Mouse (Mus musculus) hindbrain, postnatal 0 days (tissue): ENCODE measurements at regions not wholly inside any gene's neighbourhood (a gene's known extent, or its start where the extent isn't known, plus 50 kb on each side); places are given as distances from the start of the nearest gene placed in this dataset.

Experiments used
- ATAC-seq: fragments of 200-750 bp; cut with Nextera tagmentation; 2 replicates; pipeline ENCODE4 v1.8.0; 2017; ENCODE audit warnings: mild to moderate bottlenecking, moderate TSS enrichment, moderate library complexity
- DNase-seq: peaks from one replicate; pipeline ENCODE4 v3.0.0-alpha.2; 2015; ENCODE audit warnings: low spot score
- H3K27ac ChIP-seq: fragments of 300-500 bp; sonication (generic); 2 replicates; pipeline ENCODE4 v1.5.1; 2014; ENCODE audit warnings: mild to moderate bottlenecking
- H3K27me3 ChIP-seq: fragments of 300-500 bp; sonication (generic); 2 replicates; pipeline ENCODE4 v1.6.1; 2014; ENCODE audit warnings: low read length, mixed read lengths; ENCODE audit not compliant: insufficient read depth
- H3K36me3 ChIP-seq: fragments of 300-500 bp; sonication (generic); 2 replicates; pipeline ENCODE4 v1.6.1; 2014; ENCODE audit warnings: low read length, mixed read lengths; ENCODE audit not compliant: insufficient read depth
- H3K4me1 ChIP-seq: fragments of 300-500 bp; sonication (generic); 2 replicates; pipeline ENCODE4 v1.6.1; 2014; ENCODE audit warnings: antibody characterized with exemption, low read length, mixed read lengths; ENCODE audit not compliant: insufficient read depth
- H3K4me2 ChIP-seq: fragments of 300-500 bp; sonication (generic); 2 replicates; pipeline ENCODE4 v1.6.1; 2014; ENCODE audit warnings: low read depth, mild to moderate bottlenecking, low read length, moderate library complexity, mixed read lengths
- H3K4me3 ChIP-seq: fragments of 300-500 bp; sonication (generic); 2 replicates; pipeline ENCODE4 v1.5.1; 2014; ENCODE audit warnings: low read length
- H3K9ac ChIP-seq: fragments of 300-500 bp; sonication (generic); replicated peaks from 2 replicates; pipeline ENCODE4 v1.6.1; 2014; ENCODE audit warnings: mild to moderate bottlenecking, low read length, moderate library complexity, mixed read lengths
- H3K9me3 ChIP-seq: fragments of 300-500 bp; sonication (generic); 2 replicates; pipeline ENCODE4 v1.6.1; 2016; ENCODE audit warnings: low read length, mixed read lengths
- CTCF ChIP-seq: IDR thresholded peaks from 2 replicates; pipeline ENCODE4 v1.5.1; 2016; ENCODE audit warnings: antibody characterized with exemption, control low read depth, low read depth
- WGBS: fragments of 180-500 bp; shearing (Covaris S2); extraction: QIAGEN DNeasy Blood & Tissue Kit; methylation state at CpG from one replicate; pipeline ENCODE4 v1.1.7; 2014; 5-methylcytosine and 5-hydroxymethylcytosine counted together

- no peak for TF ChIP-seq CTCF
- DNase-seq (no peak), ATAC-seq (no peak)
- H3K4me1 ChIP-seq = no peaks in the 10 kb centered on the region
- H3K4me2 ChIP-seq = no peak overlapping the region
- H3K4me3 ChIP-seq = no peak overlapping the region
- H3K27me3 ChIP-seq = no peaks in the 10 kb centered on the region
- peaks cover 4% of the 10 kb centered on the region; the same call in 1 of the 2 replicates for H3K9me3 ChIP-seq
- H3K9ac ChIP-seq = no peak overlapping the region
- H3K36me3 ChIP-seq = no peaks in the 10 kb centered on the region
- no peak overlapping the region for H3K27ac ChIP-seq
Observed at GRCm38 (mm10) chr12:57931856-57932255, 279.7 kb upstream of the Sstr1 start.

GRCm38 (mm10) chr12:57949886-57950285 lies 261.7 kb upstream of the Sstr1 start:
- Histone ChIP-seq H3K9ac (no peak overlapping the region), H3K27me3 (no peaks in the 10 kb centered on the region), H3K9me3 (no peaks in the 10 kb centered on the region), H3K36me3 (no peaks in the 10 kb centered on the region), H3K27ac (no peak overlapping the region), H3K4me1 (no peaks in the 10 kb centered on the region), H3K4me2 (no peak overlapping the region), H3K4me3 (no peak overlapping the region)
- TF ChIP-seq CTCF = no peak
- DNase-seq (no peak), ATAC-seq (no peak)
- WGBS = 47% methylated on average over 5 of the region's 5 CpGs

- TF ChIP-seq CTCF = no peak
- no peaks in the 10 kb centered on the region for H3K4me1 ChIP-seq
- no peak overlapping the region for H3K9ac ChIP-seq
- no peak overlapping the region for H3K4me2 ChIP-seq
- no peak overlapping the region for H3K4me3 ChIP-seq
- WGBS = 90% methylated on average over 2 of the region's 2 CpGs
- DNase-seq (no peak), ATAC-seq (no peak)
- H3K27ac ChIP-seq = no peak overlapping the region
- H3K27me3 ChIP-seq = no peaks in the 10 kb centered on the region
- no peaks in the 10 kb centered on the region for H3K9me3 ChIP-seq
- H3K36me3 ChIP-seq = no peaks in the 10 kb centered on the region
Observed at GRCm38 (mm10) chr12:57958527-57958926, 253.0 kb upstream of the Sstr1 start.

GRCm38 (mm10) chr12:57960171-57960570 lies 251.4 kb upstream of the Sstr1 start:
- no peak overlapping the region for H3K4me2 ChIP-seq
- ATAC-seq (no peak), DNase-seq (no peak)
- H3K27ac ChIP-seq = no peak overlapping the region
- H3K27me3 ChIP-seq = no peaks in the 10 kb centered on the region
- no peaks in the 10 kb centered on the region for H3K4me1 ChIP-seq
- no peak overlapping the region for H3K9ac ChIP-seq
- no peaks in the 10 kb centered on the region for H3K36me3 ChIP-seq
- WGBS = 81% methylated on average over 6 of the region's 6 CpGs
- H3K9me3 ChIP-seq = no peaks in the 10 kb centered on the region
- no peak overlapping the region for H3K4me3 ChIP-seq
- no peak for TF ChIP-seq CTCF

GRCm38 (mm10) chr12:57969168-57969567 lies 242.4 kb upstream of the Sstr1 start:
- Histone ChIP-seq H3K9ac (no peak overlapping the region), H3K4me2 (no peak overlapping the region), H3K9me3 (no peaks in the 10 kb centered on the region), H3K4me1 (no peaks in the 10 kb centered on the region), H3K27ac (no peak overlapping the region), H3K4me3 (no peak overlapping the region), H3K27me3 (no peaks in the 10 kb centered on the region), H3K36me3 (no peaks in the 10 kb centered on the region)
- no peak for DNase-seq
- ATAC-seq = no peak
- no peak for TF ChIP-seq CTCF
- WGBS = 77% methylated on average over 3 of the region's 3 CpGs

GRCm38 (mm10) chr12:57970163-57970562 lies 241.4 kb upstream of the Sstr1 start:
- Histone ChIP-seq H3K4me2 (no peak overlapping the region), H3K4me1 (no peaks in the 10 kb centered on the region), H3K27ac (no peak overlapping the region), H3K27me3 (no peaks in the 10 kb centered on the region), H3K9ac (no peak overlapping the region), H3K36me3 (no peaks in the 10 kb centered on the region), H3K9me3 (no peaks in the 10 kb centered on the region), H3K4me3 (no peak overlapping the region)
- DNase-seq (no peak), ATAC-seq (no peak)
- TF ChIP-seq CTCF = no peak
- WGBS = 88% methylated on average over 4 of the region's 4 CpGs

- ATAC-seq (no peak), DNase-seq (no peak)
- Histone ChIP-seq H3K4me2 (no peak overlapping the region), H3K4me3 (no peak overlapping the region), H3K9me3 (no peaks in the 10 kb centered on the region), H3K36me3 (no peaks in the 10 kb centered on the region), H3K27me3 (no peaks in the 10 kb centered on the region), H3K27ac (no peak overlapping the region), H3K4me1 (no peaks in the 10 kb centered on the region), H3K9ac (no peak overlapping the region)
- WGBS = 89% methylated on average over 2 of the region's 2 CpGs
- TF ChIP-seq CTCF = no peak
Observed at GRCm38 (mm10) chr12:57972484-57972883, 239.1 kb upstream of the Sstr1 start.
